8 mouse cellular contexts compared by ENCODE assay signal in the genomic region with DNA sequence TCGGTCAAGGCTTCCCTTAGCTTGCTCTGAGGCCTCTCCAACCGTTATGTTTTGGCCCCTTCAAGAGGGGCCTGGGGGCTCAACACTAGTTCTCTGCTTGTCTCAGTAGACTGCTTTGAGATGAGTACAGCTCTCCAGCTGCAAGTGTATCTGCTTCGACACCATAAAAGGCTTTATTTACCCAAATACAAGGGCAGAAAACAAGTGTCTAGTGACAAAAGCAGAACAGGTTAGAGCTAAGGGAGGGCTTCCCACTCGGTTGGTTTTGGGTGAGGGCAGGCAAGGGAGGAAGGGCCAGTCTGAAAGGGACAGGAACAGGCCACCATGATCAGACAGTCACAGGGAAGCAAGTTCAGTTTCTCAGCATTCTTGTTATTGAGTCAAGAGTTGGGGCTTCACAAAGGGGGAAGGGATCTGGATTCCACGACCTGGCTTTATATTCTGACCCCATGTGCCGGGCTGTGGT. TPM values are rescaled to one million over a fixed set of nuclear protein-coding genes. Genes with fewer than 3 reads are reported as not detected.
DNase-seq lines count a peak whose midpoint lies in the region; ATAC-seq lines count a peak whose summit lies in the region.

No protein-coding gene starts in this region.

- peak overlapping the region; percentile 81 for H3K4me2 ChIP-seq in midbrain, embryonic 14.5 days (ENCODE audit: low read length)

- H3K27ac ChIP-seq in midbrain, embryonic 14.5 days (replicated peaks; ENCODE audit: low read depth, low read length) = peak overlapping the region; percentile 99

- DNase-seq in cerebellum, adult 11 months = peak; percentile 28
- DNase-seq in cerebellum, postnatal 14 days = no peak
- DNase-seq in 416B (ENCODE audit: low read depth) = peak; percentile 78
- DNase-seq in kidney, postnatal 4 days = peak; percentile 30 to 49
- DNase-seq in midbrain, embryonic 14.5 days = peak; percentile 32

- WGBS in midbrain, embryonic 14.5 days = 5% methylated on average over 6 of the region's 6 CpGs

- peak overlapping the region; percentile 99 for H3K9ac ChIP-seq in midbrain, embryonic 14.5 days (replicated peaks; ENCODE audit: low read length)

- H3K9me3 ChIP-seq in midbrain, embryonic 14.5 days (ENCODE audit: control insufficient read depth, low read length) = no peaks in the 10 kb centered on the region

- peaks cover 38% of the 10 kb centered on the region for H3K4me1 ChIP-seq in midbrain, embryonic 14.5 days (ENCODE audit: control insufficient read depth, insufficient read depth, low read length)

- peaks cover 35% of the 10 kb centered on the region for H3K36me3 ChIP-seq in midbrain, embryonic 14.5 days (ENCODE audit: control insufficient read depth, insufficient read depth, low read length)

- no peaks in the 10 kb centered on the region for H3K27me3 ChIP-seq in midbrain, embryonic 14.5 days (ENCODE audit: control insufficient read depth, insufficient read depth, low read length)

- H3K4me3 ChIP-seq in midbrain, embryonic 14.5 days (replicated peaks; ENCODE audit: low read depth, low read length) = peak overlapping the region; percentile 80

- ATAC-seq in granulocyte monocyte progenitor cell, adult 5-6 weeks (replicated peaks; ENCODE audit: poor library complexity, severe bottlenecking) = peak; percentile 33
- ATAC-seq in midbrain, embryonic 14.5 days (ENCODE audit: low FRiP score, low TSS enrichment) = no peak
- ATAC-seq in inflammation-experienced regulatory T-cells, adult 6 months = no peak
- ATAC-seq in erythroid progenitor cell, adult 5-6 weeks (replicated peaks; ENCODE audit: low FRiP score, poor library complexity, severe bottlenecking) = no peak

RNA-seq across cellular contexts. Expression of a gene that starts 1.4 kb away (rescaled TPM):
- total RNA-seq in granulocyte monocyte progenitor cell, adult 5-6 weeks (2014; fragmentation: Nextera tagmentation) = 45.7 and 59.7 TPM in 2 replicates
- total RNA-seq in granulocyte monocyte progenitor cell, adult 5-6 weeks (2017) = 30.2 and 31.3 TPM in 2 replicates
- polyA plus RNA-seq in midbrain, embryonic 14.5 days (2014; fragmentation: Nextera tagmentation; extraction: Ambion mirVana) = 63.5 and 70.6 TPM in 2 replicates
- polyA plus RNA-seq in inflammation-experienced regulatory T-cells, adult 6 months (2017; shearing (Covaris generic)) = 10 to 100 TPM; 10.3 to 27.1 (median 15.9) TPM
- total RNA-seq in erythroid progenitor cell, adult 5-6 weeks (2015; ENCODE audit: low replicate concordance) = 12.6 and 13.4 TPM in 2 replicates
- 8.6 and 18.6 TPM in 2 replicates for total RNA-seq in erythroid progenitor cell, adult 5-6 weeks (2017; ENCODE audit: low replicate concordance)

Comparison
In these comparisons a context has a peak if more than half of its experiments do, and no peak if none do; other contexts are left out.
1. DNase-seq: peak in cerebellum, adult 11 months (single experiment), 416B (single experiment), kidney, postnatal 4 days (2 of 2) and midbrain, embryonic 14.5 days (single experiment); none in cerebellum, postnatal 14 days (0 of 2).